Mouse (Mus musculus): ENCODE results near the gene Lrguk.

Gene Lrguk

DNA sequence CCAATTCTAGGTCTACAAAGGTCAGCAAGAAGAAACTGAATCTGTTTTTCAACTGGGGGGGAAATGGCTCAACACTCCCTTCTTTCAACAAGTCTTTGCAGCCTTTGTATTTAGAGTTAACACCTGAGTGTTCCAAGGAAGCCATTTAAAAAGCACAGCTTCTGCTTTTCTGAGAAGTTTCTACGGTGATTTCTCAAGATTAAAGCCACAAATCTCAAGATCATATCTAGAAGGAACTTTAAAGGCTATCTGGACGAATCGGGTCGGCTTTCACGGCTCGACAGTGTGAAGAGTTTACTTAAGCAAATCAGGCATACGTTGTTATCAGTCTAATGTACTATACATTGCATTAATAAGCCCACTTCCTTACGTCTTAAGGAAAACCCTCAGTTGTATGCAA is 145.5 kb downstream of the Lrguk start:
- no peak for DNase-seq (ENCODE audit: low spot score in 2 of 2)

DNA sequence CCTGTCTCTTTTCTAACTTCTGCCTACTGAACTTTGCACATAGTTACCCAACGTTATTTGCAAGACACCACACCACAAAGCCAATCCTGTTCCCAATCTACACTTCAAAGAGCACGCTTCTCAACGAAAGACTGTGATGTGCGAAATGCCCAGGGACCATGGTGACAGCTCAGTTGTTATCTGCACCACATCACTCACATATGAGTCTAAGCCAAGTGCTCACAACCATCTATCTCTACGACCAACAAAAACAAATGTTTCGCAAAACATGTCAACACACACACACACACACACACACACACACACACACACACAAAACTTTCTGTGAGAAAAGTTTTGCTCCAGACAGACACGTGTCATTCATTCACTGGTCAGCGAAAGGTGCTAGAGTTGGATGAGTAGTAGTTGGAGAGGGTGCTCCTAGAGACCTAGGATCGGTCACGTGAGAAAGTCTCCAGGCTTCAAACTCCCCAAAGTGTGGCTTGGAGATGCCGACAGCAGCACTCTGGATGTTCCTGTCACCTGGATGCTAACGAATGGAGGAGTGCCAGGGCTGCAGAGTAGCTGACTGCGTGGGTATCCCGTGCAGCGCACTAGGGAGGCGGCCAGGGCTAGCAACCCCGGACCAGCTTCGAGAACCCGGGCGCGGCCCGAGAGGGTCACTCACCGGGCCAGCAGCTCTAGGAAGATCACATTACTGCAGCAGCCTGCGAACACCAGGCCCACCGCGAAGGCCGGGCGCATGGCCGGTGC is 147.0 kb downstream of the Lrguk start:
- DNase-seq (ENCODE audit: low spot score in 2 of 2), result no peak

GRCm38 (mm10) chr6:34176864-34177247 is 147.6 kb downstream of the Lrguk start, which contains the start of gene Slc35b4:
Gene Slc35b4 (minus strand): TSS chr6:34177111.
- peak; percentile 77 to 93 for DNase-seq (ENCODE audit: low spot score in 2 of 2)

GRCm38 (mm10) chr6:34179007-34179406 is 149.8 kb downstream of the Lrguk start:
- DNase-seq (ENCODE audit: low spot score in 2 of 2), result no peak

DNA sequence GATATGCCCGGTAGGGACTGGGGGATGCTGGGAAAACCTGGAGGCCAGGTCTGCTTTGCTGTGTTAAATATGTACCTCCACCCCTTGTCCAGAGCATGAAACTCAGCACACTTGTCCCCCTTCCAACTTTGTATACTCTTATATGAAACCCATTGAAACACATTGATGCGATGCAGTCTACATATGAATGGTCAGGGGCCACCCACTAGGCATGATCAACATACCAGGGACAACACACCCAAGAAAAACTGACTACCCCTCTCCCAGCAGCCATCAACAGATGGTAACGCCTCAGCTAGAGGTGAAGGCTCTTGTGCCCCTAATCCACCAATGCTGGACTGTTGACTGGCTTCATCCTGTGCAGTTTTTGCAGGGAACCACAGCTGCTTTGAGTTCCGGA is 150.7 kb downstream of the Lrguk start:
- DNase-seq (ENCODE audit: low spot score in 2 of 2), result no peak

DNA sequence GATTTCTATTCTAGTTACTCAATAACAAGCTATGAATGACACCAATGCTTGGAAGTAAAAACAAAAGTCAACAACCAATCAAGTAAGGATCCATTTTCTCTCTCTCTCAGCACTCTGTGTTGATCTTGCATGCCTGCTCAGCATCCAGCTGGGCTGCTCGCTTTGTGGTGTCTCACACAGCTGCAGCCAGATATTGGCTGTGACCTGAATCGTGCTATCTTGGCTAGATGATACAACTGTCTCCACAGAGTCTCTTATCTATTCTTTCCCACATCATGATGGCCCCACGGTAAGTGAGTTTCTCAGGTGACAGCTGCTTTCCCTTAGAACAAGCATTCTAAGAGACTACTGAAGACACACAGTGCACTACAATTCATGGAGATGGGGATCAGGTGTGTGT is 152.7 kb downstream of the Lrguk start:
- no peak for DNase-seq (ENCODE audit: low spot score in 2 of 2)

GRCm38 (mm10) chr6:34183326-34183725 is 154.1 kb downstream of the Lrguk start:
- DNase-seq (ENCODE audit: low spot score in 2 of 2), result no peak
